Mouse (Mus musculus): ENCODE measurements at regions not wholly inside any gene's neighbourhood (a gene's known extent, or its start where the extent isn't known, plus 50 kb on each side); places are given as distances from the start of the nearest gene placed in this dataset.
A peak's percentile ranks its signal among the peaks of the same experiment; 100 is the strongest.
"Not testable (repeated sequence)": the region's sequence is repeated elsewhere in the genome, so short reads cannot be mapped to it uniquely, and the experiment has no call there.

GRCm38 (mm10) chr19:32980142-32980541 lies 222.8 kb downstream of the Pten start:
- Histone ChIP-seq H3K9me3 (no peaks in the 10 kb centered on the region), H3K4me2 (replicated peaks) (no peak overlapping the region), H3K27me3 (no peaks in the 10 kb centered on the region), H3K27ac (replicated peaks) (no peak overlapping the region), H3K36me3 (no peaks in the 10 kb centered on the region), H3K9ac (replicated peaks) (no peak overlapping the region), H3K4me3 (no peak overlapping the region), H3K4me1 (no peaks in the 10 kb centered on the region)
- WGBS, result 78% methylated on average over 5 of the region's 5 CpGs
- ATAC-seq (ENCODE audit: low FRiP score, low read depth), result no peak

GRCm38 (mm10) chr19:32988713-32989112 lies 231.4 kb downstream of the Pten start:
- Histone ChIP-seq H3K4me1 (no peaks in the 10 kb centered on the region), H3K36me3 (no peaks in the 10 kb centered on the region), H3K27me3 (no peaks in the 10 kb centered on the region), H3K9me3 (no peaks in the 10 kb centered on the region), H3K4me2 (replicated peaks) (no peak overlapping the region), H3K27ac (replicated peaks) (no peak overlapping the region), H3K9ac (replicated peaks) (no peak overlapping the region), H3K4me3 (no peak overlapping the region)
- ATAC-seq (ENCODE audit: low FRiP score, low read depth), result no peak
- 81% methylated on average over 5 of the region's 5 CpGs for WGBS

GRCm38 (mm10) chr19:32989346-32989745 lies 232.0 kb downstream of the Pten start:
- Histone ChIP-seq H3K27me3 (no peaks in the 10 kb centered on the region), H3K36me3 (no peaks in the 10 kb centered on the region), H3K9me3 (no peaks in the 10 kb centered on the region), H3K9ac (replicated peaks) (no peak overlapping the region), H3K4me2 (replicated peaks) (no peak overlapping the region), H3K4me3 (no peak overlapping the region), H3K4me1 (no peaks in the 10 kb centered on the region), H3K27ac (replicated peaks) (no peak overlapping the region)
- WGBS, result 83% methylated on average over 6 of the region's 6 CpGs
- ATAC-seq (ENCODE audit: low FRiP score, low read depth), result no peak

GRCm38 (mm10) chr19:32990576-32990975 lies 233.3 kb downstream of the Pten start:
- Histone ChIP-seq H3K27ac (replicated peaks) (no peak overlapping the region), H3K9ac (replicated peaks) (no peak overlapping the region), H3K4me1 (no peaks in the 10 kb centered on the region), H3K9me3 (no peaks in the 10 kb centered on the region), H3K4me3 (no peak overlapping the region), H3K4me2 (replicated peaks) (no peak overlapping the region), H3K27me3 (no peaks in the 10 kb centered on the region), H3K36me3 (no peaks in the 10 kb centered on the region)
- ATAC-seq (ENCODE audit: low FRiP score, low read depth), result no peak
- WGBS, result 84% methylated on average over 6 of the region's 6 CpGs

- Histone ChIP-seq H3K27ac (replicated peaks) (no peak overlapping the region), H3K27me3 (no peaks in the 10 kb centered on the region), H3K9ac (replicated peaks) (no peak overlapping the region), H3K4me3 (no peak overlapping the region), H3K4me1 (no peaks in the 10 kb centered on the region), H3K36me3 (no peaks in the 10 kb centered on the region), H3K9me3 (no peaks in the 10 kb centered on the region), H3K4me2 (replicated peaks) (no peak overlapping the region)
- 92% methylated on average over 2 of the region's 3 CpGs for whole genome bisulfite sequencing
- ATAC-seq (ENCODE audit: low FRiP score, low read depth), result no peak
These were observed 241.4 kb downstream of the Pten start for GRCm38 (mm10) chr19:32998576-32999170.

GRCm38 (mm10) chr19:33007582-33007981 lies 250.3 kb downstream of the Pten start:
- Histone ChIP-seq H3K9ac (replicated peaks) (no peak overlapping the region), H3K27ac (replicated peaks) (no peak overlapping the region), H3K4me3 (no peak overlapping the region), H3K9me3 (no peaks in the 10 kb centered on the region), H3K36me3 (no peaks in the 10 kb centered on the region), H3K27me3 (no peaks in the 10 kb centered on the region), H3K4me2 (replicated peaks) (no peak overlapping the region), H3K4me1 (no peaks in the 10 kb centered on the region)
- WGBS, result 95% methylated on average over 8 of the region's 8 CpGs
- ATAC-seq (ENCODE audit: low FRiP score, low read depth), result no peak

GRCm38 (mm10) chr19:33008076-33008475 lies 250.8 kb downstream of the Pten start:
- Histone ChIP-seq H3K27me3 (no peaks in the 10 kb centered on the region), H3K9me3 (no peaks in the 10 kb centered on the region), H3K27ac (replicated peaks) (no peak overlapping the region), H3K9ac (replicated peaks) (no peak overlapping the region), H3K4me3 (no peak overlapping the region), H3K4me2 (replicated peaks) (no peak overlapping the region), H3K4me1 (no peaks in the 10 kb centered on the region), H3K36me3 (no peaks in the 10 kb centered on the region)
- WGBS, result 91% methylated on average over 4 of the region's 4 CpGs
- ATAC-seq (ENCODE audit: low FRiP score, low read depth), result no peak

- no peak for ATAC-seq (ENCODE audit: low FRiP score, low read depth)
- 81% methylated on average over 1 of the region's 1 CpGs for WGBS
- Histone ChIP-seq H3K9me3 (no peaks in the 10 kb centered on the region), H3K4me3 (no peak overlapping the region), H3K27ac (replicated peaks) (no peak overlapping the region), H3K9ac (replicated peaks) (no peak overlapping the region), H3K36me3 (no peaks in the 10 kb centered on the region), H3K27me3 (no peaks in the 10 kb centered on the region), H3K4me2 (replicated peaks) (no peak overlapping the region), H3K4me1 (no peaks in the 10 kb centered on the region)
These were observed 251.5 kb downstream of the Pten start for GRCm38 (mm10) chr19:33008794-33009193.

GRCm38 (mm10) chr19:33010886-33011446 lies 253.7 kb downstream of the Pten start:
- H3K4me1 ChIP-seq, result no peaks in the 10 kb centered on the region
- H3K4me3 ChIP-seq, result no peak overlapping the region
- H3K36me3 ChIP-seq, result no peaks in the 10 kb centered on the region
- no peaks in the 10 kb centered on the region for H3K27me3 ChIP-seq
- no peak overlapping the region for H3K9ac ChIP-seq (replicated peaks)
- WGBS, result 77% methylated on average over 11 of the region's 11 CpGs
- H3K4me2 ChIP-seq (replicated peaks), result no peak overlapping the region
- ATAC-seq (ENCODE audit: low FRiP score, low read depth), result 0 out of 2 replicates have a peak, but pooled peaks have one; percentile 9
- H3K27ac ChIP-seq (replicated peaks), result no peak overlapping the region
- no peaks in the 10 kb centered on the region for H3K9me3 ChIP-seq

GRCm38 (mm10) chr19:33014879-33015278 lies 257.6 kb downstream of the Pten start:
- not testable (repeated sequence) for H3K36me3 ChIP-seq; H3K27me3 ChIP-seq; H3K9me3 ChIP-seq; ATAC-seq (ENCODE audit: low FRiP score, low read depth); H3K4me1 ChIP-seq; H3K27ac ChIP-seq (replicated peaks); H3K4me3 ChIP-seq; H3K4me2 ChIP-seq (replicated peaks); H3K9ac ChIP-seq (replicated peaks)
- WGBS, result 93% methylated on average over 9 of the region's 9 CpGs

- H3K9me3 ChIP-seq, result no peaks in the 10 kb centered on the region
- ATAC-seq (ENCODE audit: low FRiP score, low read depth), result no peak
- H3K27me3 ChIP-seq, result no peaks in the 10 kb centered on the region
- H3K4me1 ChIP-seq, result no peaks in the 10 kb centered on the region
- H3K27ac ChIP-seq (replicated peaks), result no peak overlapping the region
- no peak overlapping the region for H3K4me2 ChIP-seq (replicated peaks)
- no peak overlapping the region for H3K4me3 ChIP-seq
- H3K9ac ChIP-seq (replicated peaks), result no peak overlapping the region
- H3K36me3 ChIP-seq, result no peaks in the 10 kb centered on the region
- WGBS, result 88% methylated on average over 3 of the region's 3 CpGs
These were observed 263.9 kb downstream of the Pten start for GRCm38 (mm10) chr19:33021161-33021560.

- no peak overlapping the region for H3K4me2 ChIP-seq (replicated peaks)
- H3K36me3 ChIP-seq, result no peaks in the 10 kb centered on the region
- no peak overlapping the region for H3K4me3 ChIP-seq
- ATAC-seq (ENCODE audit: low FRiP score, low read depth), result no peak
- no peaks in the 10 kb centered on the region for H3K27me3 ChIP-seq
- WGBS, result 87% methylated on average over 2 of the region's 2 CpGs
- no peaks in the 10 kb centered on the region for H3K4me1 ChIP-seq
- no peak overlapping the region for H3K27ac ChIP-seq (replicated peaks)
- H3K9ac ChIP-seq (replicated peaks), result no peak overlapping the region
- H3K9me3 ChIP-seq, result no peaks in the 10 kb centered on the region
These were observed 265.6 kb downstream of the Pten start for GRCm38 (mm10) chr19:33022839-33023428.
